Mouse (Mus musculus): Measurements from ENCODE around the gene Tanc1.

- TF ChIP-seq EP300 (IDR thresholded peaks at IDR 0.05; ENCODE audit: low read depth) (no peak), CTCF (IDR thresholded peaks at IDR 0.05; ENCODE audit: low read depth) (no peak)
These were observed 1.7 kb downstream of the Tanc1 start for GRCm38 (mm10) chr2:59613474-59614019.
